Mouse (Mus musculus) mouse embryonic stem cell (cell line): ENCODE measurements around the gene Serpine2.

Experiments used
- in situ Hi-C, 2 experiments: fragments of 300-500 bp; cut with MboI; formaldehyde crosslinking; loops; 1 replicate in 1 of 2; 3 replicates in 1 of 2; pipeline ENCODE4 v1.14.3; 2019 to 2020; ENCODE audit warnings: low sequenced_read_pairs in 2 of 2, low pct_unique_long_range_greater_than_20kb in 1 of 2, mixed read lengths in 1 of 2; ENCODE audit not compliant: unreplicated experiment in 1 of 2

The Serpine2 gene

DNA sequence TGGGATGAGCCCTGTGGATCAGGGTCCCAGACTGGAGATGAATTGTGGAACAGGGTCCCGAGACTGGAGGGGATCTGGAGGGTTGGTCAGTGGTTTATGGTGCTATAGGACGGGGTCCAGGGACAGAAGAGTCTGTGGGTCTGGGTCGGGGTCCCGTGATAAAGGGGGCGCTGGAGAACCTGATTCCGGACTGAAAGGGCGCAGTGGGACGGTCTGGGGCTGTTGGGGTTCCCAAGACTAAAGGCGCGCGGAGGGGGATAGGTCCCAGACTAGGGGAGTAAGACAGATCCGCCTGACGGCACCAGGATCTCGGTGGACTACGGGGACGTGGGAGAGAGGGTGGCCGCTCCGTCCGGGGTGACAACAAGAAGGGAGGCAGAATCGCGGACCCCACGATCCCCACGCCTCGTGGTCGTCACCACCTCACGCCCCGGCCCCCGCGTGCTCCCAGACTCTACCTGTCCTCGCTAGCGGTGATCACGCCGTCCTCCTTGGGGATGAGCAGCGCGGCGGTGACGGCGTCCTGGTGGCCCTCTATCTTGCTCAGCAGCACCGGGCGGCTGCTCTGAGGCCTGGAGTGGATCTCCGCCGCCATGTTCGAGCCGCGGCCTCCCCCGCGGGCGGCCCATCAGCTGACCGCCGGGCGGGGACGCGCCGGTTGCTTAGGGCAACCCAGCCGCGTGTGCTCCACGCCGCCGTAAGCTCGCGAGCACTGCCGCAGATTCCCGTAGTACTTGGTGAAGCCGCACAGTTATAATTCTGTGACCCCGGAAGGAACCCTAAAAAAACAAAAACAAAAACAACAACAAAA lies 99.7 kb downstream of the Serpine2 start:
- in situ Hi-C loops, result no loop called here

DNA sequence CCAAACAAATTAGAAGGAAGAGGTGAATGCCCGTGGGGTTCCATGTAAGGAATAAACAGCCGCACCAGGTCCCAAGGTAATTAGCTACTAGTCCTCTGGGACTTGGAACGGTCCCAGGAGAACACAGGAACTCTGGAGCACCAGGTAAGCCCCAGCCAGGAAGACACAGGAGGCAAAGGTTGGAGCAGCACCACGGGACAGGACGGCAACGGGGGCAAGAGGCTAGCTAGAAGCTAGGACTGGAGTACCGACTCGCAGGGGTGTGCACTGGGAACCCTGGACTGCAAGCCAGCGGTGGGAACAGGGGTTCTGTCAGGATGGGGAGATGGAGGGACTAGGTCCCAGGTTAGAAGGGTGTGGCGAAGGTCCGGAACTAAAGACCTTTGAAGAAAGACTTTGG lies 100.3 kb downstream of the Serpine2 start:
- in situ Hi-C loops, result no loop called here

DNA sequence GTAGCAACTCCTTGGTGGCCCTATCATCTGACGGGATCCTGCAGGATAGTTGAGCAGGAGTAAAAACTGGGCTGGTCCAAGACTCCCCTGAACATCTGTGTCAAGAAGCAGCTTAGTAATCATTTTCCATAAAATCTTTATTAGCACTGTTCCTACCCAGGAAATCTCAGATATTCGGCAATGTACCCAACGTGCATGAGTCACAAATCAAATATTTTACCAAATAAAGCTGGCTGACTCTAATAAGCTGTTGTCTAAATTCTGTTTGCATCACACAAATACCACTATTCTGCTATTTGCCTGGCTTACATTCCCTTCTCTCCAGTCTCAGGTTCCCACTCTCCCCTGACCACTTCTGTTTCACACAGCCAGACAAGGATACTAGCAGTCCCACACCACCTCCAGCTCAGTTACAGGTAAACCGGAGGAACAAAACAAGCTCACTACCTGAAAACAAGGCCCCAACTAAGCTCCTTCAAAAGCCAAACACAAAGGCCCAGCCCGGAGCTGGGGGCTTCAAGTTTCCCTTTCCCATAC lies 101.5 kb downstream of the Serpine2 start:
- in situ Hi-C loops, result no loop called here

DNA sequence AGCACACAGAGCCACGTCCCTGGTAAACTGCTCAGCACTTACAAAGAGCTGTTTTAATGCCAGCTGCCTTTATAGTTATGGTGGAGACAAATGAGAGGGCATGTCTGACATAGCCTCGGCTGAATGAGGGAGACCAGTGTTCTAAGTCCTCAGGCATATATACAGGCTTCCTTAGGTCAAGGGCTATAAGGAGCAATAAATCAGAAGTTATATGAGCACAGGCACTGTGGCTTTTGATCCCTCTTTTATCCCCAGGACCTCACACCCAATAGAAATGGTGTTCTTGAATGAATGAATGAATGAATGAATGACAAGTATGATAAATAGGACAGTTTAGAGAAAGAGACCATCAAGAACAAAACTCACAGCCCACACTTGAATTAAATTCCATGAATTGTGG lies 102.0 kb downstream of the Serpine2 start:
- in situ Hi-C loops, result no loop called here

DNA sequence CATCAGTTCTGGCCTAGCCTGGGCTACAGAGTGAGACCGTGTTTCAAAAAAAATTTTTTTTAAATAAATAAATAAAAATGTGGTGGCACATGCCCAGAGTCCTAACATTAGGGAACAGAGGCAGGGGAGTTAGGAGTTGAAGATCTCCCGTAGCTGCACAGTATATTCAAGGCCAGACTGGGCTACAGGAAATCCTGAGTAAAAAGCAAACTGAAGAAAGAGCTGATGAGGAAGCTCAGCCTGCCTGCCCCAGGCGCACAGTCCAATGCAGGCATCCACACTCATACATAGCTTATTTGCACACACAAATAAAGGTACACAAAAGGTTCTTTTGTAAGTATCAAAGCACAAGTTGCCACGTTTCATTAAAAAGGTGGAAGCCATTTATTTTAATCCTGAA lies 103.4 kb downstream of the Serpine2 start:
- in situ Hi-C loops, result no loop called here

DNA sequence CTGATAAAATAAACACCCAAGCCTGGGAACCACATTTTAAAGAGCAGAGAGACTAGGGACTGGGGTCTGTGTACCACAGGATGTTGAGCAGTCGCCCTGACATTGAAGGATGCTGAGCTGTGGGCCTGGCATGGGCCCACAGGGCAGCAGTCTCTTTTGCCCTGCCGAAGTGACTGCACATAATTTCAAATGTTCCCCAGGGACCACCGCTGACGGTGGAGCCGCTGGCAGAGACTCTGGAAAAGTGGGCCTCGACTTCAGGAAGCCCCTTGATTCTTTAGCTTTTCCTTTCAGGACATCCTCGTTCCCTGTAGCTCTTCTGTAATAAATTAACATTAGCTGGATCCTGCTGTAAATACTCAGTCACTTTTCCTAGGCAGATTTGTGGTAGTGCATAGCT lies 103.8 kb downstream of the Serpine2 start:
- in situ Hi-C loops, result no loop called here

DNA sequence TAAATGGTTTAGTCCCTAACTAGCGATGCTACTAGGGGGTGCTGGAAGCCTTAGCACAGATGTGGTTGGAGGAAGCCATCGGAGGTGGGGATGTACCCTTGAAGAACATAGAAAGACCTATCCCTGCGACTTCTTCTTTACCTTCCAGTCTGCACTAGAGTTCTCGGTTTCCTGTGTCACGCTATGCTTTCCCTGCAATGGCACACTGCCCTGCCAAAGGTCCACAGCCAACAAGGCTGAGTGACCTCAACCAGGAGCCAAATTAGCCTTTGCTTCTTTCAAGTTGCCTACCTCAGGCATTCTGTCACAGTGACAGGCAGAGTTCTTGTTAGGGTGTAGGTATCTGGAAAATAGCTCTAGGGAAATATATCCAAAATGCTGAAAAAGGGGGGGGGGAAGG lies 104.6 kb downstream of the Serpine2 start:
- in situ Hi-C loops, result no loop called here

DNA sequence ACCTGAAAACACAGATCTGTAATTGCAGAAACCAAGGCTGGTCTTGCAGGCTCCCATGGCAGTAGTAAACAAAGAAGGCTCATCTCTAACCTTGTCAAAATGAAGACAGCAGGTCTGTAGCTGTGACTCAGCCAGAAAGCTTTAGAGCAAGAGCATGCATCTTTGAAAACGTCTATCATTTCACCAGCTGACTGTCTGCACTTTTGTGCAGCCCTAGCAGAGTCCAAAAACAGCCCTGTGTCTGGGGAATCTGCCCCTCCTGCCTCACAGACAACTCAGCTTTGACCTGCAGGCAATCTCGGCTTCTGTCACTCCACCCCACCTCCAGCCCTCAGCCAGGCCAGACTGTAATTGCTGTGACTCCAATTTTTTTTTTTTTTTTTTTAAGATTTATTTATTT lies 105.6 kb downstream of the Serpine2 start:
- in situ Hi-C loops, result no loop called here

DNA sequence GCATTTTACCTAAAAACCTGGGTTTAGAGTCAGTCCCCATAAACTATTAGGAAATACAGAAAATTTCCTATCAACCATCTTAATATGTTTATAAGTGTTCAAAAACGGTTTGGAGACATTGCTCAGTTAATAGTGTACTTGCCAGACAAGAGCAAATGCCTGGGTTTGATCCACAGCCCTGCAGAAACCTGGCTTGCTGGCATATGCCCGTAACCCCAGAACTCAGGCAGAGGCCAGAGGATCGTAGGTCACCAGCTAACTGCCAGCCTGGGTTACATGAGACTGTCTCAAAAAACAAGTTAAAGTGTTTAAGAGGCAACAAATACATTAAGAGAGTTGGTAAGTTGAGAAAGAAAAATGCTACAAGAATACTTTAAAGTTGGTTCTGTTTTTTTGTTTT lies 106.0 kb downstream of the Serpine2 start:
- in situ Hi-C loops, result no loop called here

DNA sequence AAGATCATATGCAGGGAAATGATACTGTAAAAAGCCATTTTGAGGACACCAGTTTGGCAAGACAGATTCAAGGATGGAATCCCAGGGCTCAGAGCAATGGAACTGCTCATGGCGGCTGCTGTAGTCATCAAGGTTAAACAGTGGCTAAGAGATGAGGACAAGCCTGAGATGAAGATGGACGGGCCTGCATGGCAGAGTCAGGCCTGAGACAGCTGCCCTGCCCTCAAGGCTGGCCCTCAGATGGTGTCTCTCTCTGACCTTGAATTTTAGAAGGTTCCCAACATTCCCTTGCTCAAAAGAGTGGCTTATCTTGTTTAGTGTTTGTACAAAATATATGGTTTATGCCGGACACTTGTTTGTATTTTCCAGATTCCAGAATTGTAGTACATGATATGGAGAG lies 107.5 kb downstream of the Serpine2 start:
- in situ Hi-C loops, result no loop called here

DNA sequence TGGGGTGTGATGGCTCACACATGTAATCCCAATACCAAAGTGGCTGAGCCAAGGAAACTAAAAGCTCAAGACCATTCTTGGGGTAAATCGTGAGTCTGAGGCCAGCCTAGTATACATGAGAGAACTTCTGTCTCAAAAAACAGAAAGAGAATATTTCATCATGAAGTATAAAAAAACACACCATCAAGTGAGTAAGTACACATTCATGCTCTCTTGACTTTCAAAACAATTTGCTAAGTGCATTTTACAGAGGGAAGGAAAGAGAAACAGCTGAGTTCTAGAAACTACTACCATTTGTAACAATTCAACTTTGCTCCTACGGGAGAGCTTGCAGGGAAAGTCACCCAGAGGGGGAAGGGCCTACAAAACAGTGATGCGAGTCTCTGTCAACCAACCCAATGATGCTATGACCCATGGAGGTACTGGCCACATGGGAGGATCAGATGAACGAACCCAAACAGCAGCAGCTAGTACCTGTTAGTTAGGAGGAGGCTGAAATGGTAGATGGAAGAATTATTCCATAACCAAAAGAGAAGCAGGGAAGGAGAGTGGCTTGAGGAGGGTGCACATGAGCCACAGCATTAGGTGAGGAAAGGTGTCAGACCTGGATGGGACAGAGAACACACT lies 108.2 kb downstream of the Serpine2 start:
- in situ Hi-C loops, result no loop called here

DNA sequence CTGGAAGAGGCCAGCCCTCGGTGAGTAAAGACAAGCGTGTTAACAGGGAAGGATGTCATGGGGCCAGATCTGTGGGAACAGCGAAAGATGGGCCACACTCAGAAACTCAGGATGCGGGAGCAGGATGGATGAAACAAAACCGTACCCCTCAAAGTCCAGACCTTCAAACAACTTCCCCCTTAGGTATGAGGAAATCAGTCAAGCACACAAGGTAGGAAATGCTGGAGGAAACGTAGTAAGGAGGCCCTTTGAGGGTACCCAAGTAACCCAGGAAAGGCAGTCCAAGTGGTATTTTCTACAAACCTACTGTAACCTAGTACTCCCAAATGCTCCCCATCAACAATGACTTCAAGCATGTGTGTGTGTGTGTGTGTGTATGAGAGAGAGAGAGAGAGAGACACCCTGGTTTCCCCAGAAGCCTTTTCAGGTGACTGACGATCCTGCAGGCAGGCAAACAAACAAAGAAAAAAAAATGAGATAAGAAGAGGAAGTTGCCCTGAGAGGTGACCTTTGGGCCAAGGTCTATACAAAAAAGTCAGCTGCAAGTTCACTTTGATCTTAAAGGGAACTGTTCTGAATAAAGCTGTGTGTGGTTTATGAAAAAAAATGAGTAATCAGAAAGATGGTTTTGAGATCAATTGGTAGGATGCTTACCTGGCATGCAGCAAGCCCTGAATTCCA lies 108.8 kb downstream of the Serpine2 start:
- in situ Hi-C loops, result no loop called here

DNA sequence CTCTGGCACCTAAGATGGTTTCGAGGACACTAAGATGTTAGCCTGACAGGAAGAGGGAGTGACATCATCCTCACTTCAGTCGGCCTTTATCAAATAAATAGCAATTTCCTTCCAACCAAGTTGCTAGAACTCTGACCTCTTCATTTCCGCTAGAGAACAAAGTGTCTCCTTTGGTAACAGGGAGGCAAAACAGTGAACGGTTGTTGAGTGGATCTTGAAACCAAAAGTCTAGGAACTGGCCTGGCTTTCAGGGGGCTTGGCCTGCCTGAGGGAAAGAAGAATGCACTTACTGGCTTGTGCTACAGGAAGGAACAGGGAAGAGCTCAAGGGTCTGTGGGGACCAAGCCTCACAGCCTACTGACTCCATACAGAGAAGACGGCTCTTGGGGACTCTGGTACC lies 109.8 kb downstream of the Serpine2 start:
- in situ Hi-C loops, result no loop called here

DNA sequence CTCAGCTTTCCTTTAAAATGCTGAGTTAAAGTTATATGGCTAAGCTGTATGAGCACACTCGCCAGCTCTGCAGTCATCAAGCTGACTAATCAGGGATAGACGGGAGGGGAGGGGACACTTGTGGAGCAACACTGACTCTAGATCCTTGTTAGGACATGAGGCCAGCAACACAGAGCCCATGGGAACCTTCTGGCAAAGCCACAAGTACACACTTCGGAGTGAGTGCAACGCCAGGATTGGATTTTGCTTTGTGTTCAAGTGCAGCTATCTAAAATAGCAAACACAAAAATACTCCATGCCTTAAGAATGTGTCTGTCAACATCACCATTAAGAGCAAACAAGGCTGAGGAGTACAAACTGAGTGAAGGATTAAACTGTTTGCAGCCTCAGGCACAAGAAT lies 114.9 kb downstream of the Serpine2 start:
- in situ Hi-C loops, result no loop called here
